Mouse (Mus musculus) megakaryocyte, embryonic 14.5 days (primary cell): ENCODE data around the gene Stk33. TPM values are rescaled to one million over a fixed set of nuclear protein-coding genes. Genes with fewer than 3 reads are reported as not detected.

ENCODE experiments used
- H3K27me3 ChIP-seq: replicated peaks from 2 replicates; pipeline ENCODE3; 2012; ENCODE audit warnings: inconsistent platforms
- H3K36me3 ChIP-seq: replicated peaks from 2 replicates; pipeline ENCODE3; 2012; ENCODE audit warnings: low read length, inconsistent platforms, mixed read lengths
- H3K4me1 ChIP-seq: 2 replicates; pipeline ENCODE4 v1.6.1; 2012; ENCODE audit warnings: inconsistent platforms
- H3K4me3 ChIP-seq: replicated peaks from 2 replicates; pipeline ENCODE3; 2012; ENCODE audit warnings: moderate library complexity, mild to moderate bottlenecking, inconsistent platforms
- H3K9me3 ChIP-seq: 2 replicates; pipeline ENCODE4 v1.6.1; 2012; ENCODE audit warnings: inconsistent platforms
- FLI1 ChIP-seq: IDR thresholded peaks from 2 replicates; pipeline ENCODE4 v1.6.1; 2012; ENCODE audit warnings: low read length, inconsistent platforms, mixed read lengths
- GATA1 ChIP-seq: IDR thresholded peaks from 3 replicates; pipeline ENCODE4 v1.6.1; 2012; ENCODE audit warnings: mixed read lengths, low read length, inconsistent platforms, borderline replicate concordance
- polyA plus RNA-seq: library from polyadenylated mRNA; stranded (reverse); fragments of >175 nt; gene quantifications from 2 replicates; pipeline ENCODE4 v1.2.3, GENCODE M21; 2012; ENCODE audit warnings: low replicate concordance; ENCODE audit not compliant: insufficient read depth

The Stk33 gene
- polyA plus RNA-seq, 1 experiment, result not detected

- TF ChIP-seq FLI1, result no peak
- no peak for TF ChIP-seq GATA1
- Histone ChIP-seq H3K9me3 (no peaks in the 10 kb centered on the region), H3K4me3 (no peak overlapping the region), H3K36me3 (no peaks in the 10 kb centered on the region), H3K27me3 (no peaks in the 10 kb centered on the region), H3K4me1 (peaks cover 5% of the 10 kb centered on the region)
Observed at GRCm38 (mm10) chr7:109358435-109359187, 80.3 kb downstream of the Stk33 start.

- Histone ChIP-seq H3K27me3 (no peaks in the 10 kb centered on the region), H3K36me3 (no peaks in the 10 kb centered on the region), H3K9me3 (no peaks in the 10 kb centered on the region), H3K4me3 (no peak overlapping the region), H3K4me1 (peaks cover 5% of the 10 kb centered on the region)
- TF ChIP-seq FLI1 (no peak), GATA1 (no peak)
Observed at GRCm38 (mm10) chr7:109357877-109358276, 81.0 kb downstream of the Stk33 start.

GRCm38 (mm10) chr7:109347241-109347640, 91.6 kb downstream of the Stk33 start:
- no peaks in the 10 kb centered on the region for H3K36me3 ChIP-seq
- no peak for TF ChIP-seq FLI1
- no peak for TF ChIP-seq GATA1
- peaks cover 5% of the 10 kb centered on the region for H3K9me3 ChIP-seq
- no peaks in the 10 kb centered on the region for H3K27me3 ChIP-seq
- H3K4me3 ChIP-seq, result no peak overlapping the region
- H3K4me1 ChIP-seq, result no peaks in the 10 kb centered on the region

GRCm38 (mm10) chr7:109331722-109332121, 107.2 kb downstream of the Stk33 start:
- TF ChIP-seq FLI1, result no peak
- no peak for TF ChIP-seq GATA1
- H3K9me3 ChIP-seq, result no peaks in the 10 kb centered on the region
- H3K4me1 ChIP-seq, result no peaks in the 10 kb centered on the region
- H3K27me3 ChIP-seq, result peaks cover 3% of the 10 kb centered on the region
- no peaks in the 10 kb centered on the region for H3K36me3 ChIP-seq
- no peak overlapping the region for H3K4me3 ChIP-seq

GRCm38 (mm10) chr7:109328772-109329171, 110.1 kb downstream of the Stk33 start:
- no peaks in the 10 kb centered on the region for H3K4me1 ChIP-seq

GRCm38 (mm10) chr7:109326813-109327212, 112.1 kb downstream of the Stk33 start:
- TF ChIP-seq GATA1, result no peak
- no peak for TF ChIP-seq FLI1
- H3K4me3 ChIP-seq, result no peak overlapping the region
- no peaks in the 10 kb centered on the region for H3K4me1 ChIP-seq
- no peaks in the 10 kb centered on the region for H3K36me3 ChIP-seq
- no peaks in the 10 kb centered on the region for H3K9me3 ChIP-seq
- peaks cover 3% of the 10 kb centered on the region for H3K27me3 ChIP-seq

More at GRCm38 (mm10) chr7:109328772-109329171, 110.1 kb downstream of the Stk33 start:
- H3K27me3 ChIP-seq, result peaks cover 3% of the 10 kb centered on the region
- H3K9me3 ChIP-seq, result no peaks in the 10 kb centered on the region
- no peaks in the 10 kb centered on the region for H3K36me3 ChIP-seq
- TF ChIP-seq GATA1, result no peak
- TF ChIP-seq FLI1, result no peak
- H3K4me3 ChIP-seq, result no peak overlapping the region

- Histone ChIP-seq H3K4me1 (no peaks in the 10 kb centered on the region), H3K27me3 (peaks cover 3% of the 10 kb centered on the region), H3K36me3 (no peaks in the 10 kb centered on the region), H3K9me3 (no peaks in the 10 kb centered on the region), H3K4me3 (no peak overlapping the region)
- TF ChIP-seq FLI1, result no peak
Observed at GRCm38 (mm10) chr7:109325731-109326130, 113.2 kb downstream of the Stk33 start.

- no peak for TF ChIP-seq GATA1
- no peak for TF ChIP-seq FLI1
- H3K27me3 ChIP-seq, result peaks cover 3% of the 10 kb centered on the region
- no peak overlapping the region for H3K4me3 ChIP-seq
- H3K4me1 ChIP-seq, result no peaks in the 10 kb centered on the region
- H3K36me3 ChIP-seq, result no peaks in the 10 kb centered on the region
- no peaks in the 10 kb centered on the region for H3K9me3 ChIP-seq
Observed at GRCm38 (mm10) chr7:109325169-109325568, 113.7 kb downstream of the Stk33 start.

GRCm38 (mm10) chr7:109309506-109309905, 129.4 kb downstream of the Stk33 start:
- no peaks in the 10 kb centered on the region for H3K27me3 ChIP-seq
- H3K4me3 ChIP-seq, result no peak overlapping the region
- no peaks in the 10 kb centered on the region for H3K4me1 ChIP-seq
- H3K36me3 ChIP-seq, result no peaks in the 10 kb centered on the region
- H3K9me3 ChIP-seq, result no peaks in the 10 kb centered on the region
- TF ChIP-seq FLI1 (no peak), GATA1 (no peak)

- H3K27me3 ChIP-seq, result peaks cover 5% of the 10 kb centered on the region
- no peak overlapping the region for H3K4me3 ChIP-seq
- no peaks in the 10 kb centered on the region for H3K36me3 ChIP-seq
- H3K9me3 ChIP-seq, result no peaks in the 10 kb centered on the region
- TF ChIP-seq GATA1 (no peak), FLI1 (no peak)
- H3K4me1 ChIP-seq, result no peaks in the 10 kb centered on the region
Observed at GRCm38 (mm10) chr7:109295807-109296206, 143.1 kb downstream of the Stk33 start.

GRCm38 (mm10) chr7:109295351-109295750, 143.5 kb downstream of the Stk33 start:
- H3K36me3 ChIP-seq, result no peaks in the 10 kb centered on the region
- H3K4me3 ChIP-seq, result no peak overlapping the region
- H3K4me1 ChIP-seq, result no peaks in the 10 kb centered on the region
- no peak for TF ChIP-seq GATA1
- no peak for TF ChIP-seq FLI1
- peaks cover 5% of the 10 kb centered on the region for H3K27me3 ChIP-seq
- H3K9me3 ChIP-seq, result no peaks in the 10 kb centered on the region
